Mouse (Mus musculus) CD4-positive naive resting alpha-beta T cell, adult 76 days (primary cell): ENCODE data around the gene Ctxn2. TPM values are rescaled to one million over a fixed set of nuclear protein-coding genes. Genes with fewer than 3 reads are reported as not detected.

Experiments used
- total RNA-seq: library from RNA; stranded (reverse); gene quantifications from one replicate; pipeline ENCODE4 v1.2.4, GENCODE M21; 2023

Gene Ctxn2
- total RNA-seq, result not detected

GRCm38 (mm10) chr2:125135903-125136811 is at the start of gene Ctxn2:
TSS of gene Ctxn2 (plus strand) at chr2:125136692.

GRCm38 (mm10) chr2:125123477-125123852 is 13.0 kb upstream of the Ctxn2 start, which contains the start of gene Myef2:
TSS of gene Myef2 (minus strand) at chr2:125123661.

GRCm38 (mm10) chr2:125152388-125152787 is 15.9 kb downstream of the Ctxn2 start, which contains the start of gene Slc12a1:
TSS of gene Slc12a1 (plus strand) at chr2:125152505.

Other genes with a start within 250 kb of the Ctxn2 start
- gene Slc24a5, start 68.6 kb upstream of the Ctxn2 start, total RNA-seq, result not detected
- gene Myef2, start 13.0 kb upstream of the Ctxn2 start, total RNA-seq, result 33.7 TPM
- gene Slc12a1, start 15.8 kb downstream of the Ctxn2 start, total RNA-seq, result not detected
- gene Dut, start 110.5 kb downstream of the Ctxn2 start, total RNA-seq, result 29.5 TPM